Comparison of ENCODE assay signal across 11 mouse cellular contexts in genomic region chr16:33886665-33887064, GRCm38 (mm10). TPM values are rescaled to one million over a fixed set of nuclear protein-coding genes. Genes with fewer than 3 reads are reported as not detected.
A peak's percentile ranks its signal among the peaks of the same experiment; 100 is the strongest.
DNase-seq lines count a peak whose midpoint lies in the region; ATAC-seq and TF ChIP-seq lines count a peak whose summit lies in the region.
"Had no signal": no experiment of that assay in that cellular context is flagged by ENCODE, and none has a peak within 500 bp of the region (broad histone marks: within the 10 kb centered on the region; RNA-seq: fewer than 3 reads in every experiment).

No protein-coding gene starts in this region.

- no peaks in the 10 kb centered on the region for H3K27me3 ChIP-seq in heart, embryonic 11.5 days (ENCODE audit: control insufficient read depth, insufficient read depth, low read length)
- no peaks in the 10 kb centered on the region for H3K27me3 ChIP-seq in E14TG2a.4 (ENCODE audit: insufficient read depth, low read length)
- H3K27me3 ChIP-seq: midbrain, embryonic 13.5 days had no signal

- H3K4me3 ChIP-seq in heart, embryonic 11.5 days (ENCODE audit: low read depth, low read length), result no peak overlapping the region
- H3K4me3 ChIP-seq in E14TG2a.4 (replicated peaks; ENCODE audit: low read length), result 0 out of 2 replicates have a peak overlapping the region, but pooled peaks have one; percentile 11
- H3K4me3 ChIP-seq: midbrain, embryonic 13.5 days had no signal

- H3K9ac ChIP-seq in heart, embryonic 11.5 days (ENCODE audit: low read depth, low read length), result no peak overlapping the region; the same call in 1 of the 2 replicates
- H3K9ac ChIP-seq: midbrain, embryonic 13.5 days had no signal

- H3K27ac ChIP-seq in heart, embryonic 11.5 days (ENCODE audit: low read depth, low read length), result no peak overlapping the region
- H3K27ac ChIP-seq: midbrain, embryonic 13.5 days had no signal

- intact Hi-C loops in gastrocnemius, postnatal 14 days (cut with DNase I; ENCODE audit: low total_unique reads), result loop anchor here (10.0 kb wide), 2 partner anchors 52 to 58 kb away; no protein-coding TSS in a partner anchor

- peaks cover 45% of the 10 kb centered on the region for H3K4me1 ChIP-seq in heart, embryonic 11.5 days (ENCODE audit: control insufficient read depth, insufficient read depth, low read length)
- H3K4me1 ChIP-seq in E14TG2a.4 (replicated peaks; ENCODE audit: low read depth, low read length), result peaks cover 81% of the 10 kb centered on the region

- H3K4me2 ChIP-seq in heart, embryonic 11.5 days, result no peak overlapping the region
- H3K4me2 ChIP-seq: midbrain, embryonic 13.5 days had no signal

- WGBS in heart, embryonic 11.5 days (ENCODE audit: insufficient replicate concordance), result 32% methylated on average over 6 of the region's 6 CpGs

- no peak for ATAC-seq in heart, embryonic 11.5 days (replicated peaks; ENCODE audit: insufficient number of reproducible peaks, low FRiP score, low TSS enrichment)
- ATAC-seq in granulocyte monocyte progenitor cell, adult 5-6 weeks (replicated peaks; ENCODE audit: poor library complexity, severe bottlenecking), result peak; percentile 52
- ATAC-seq: inflammation-experienced regulatory T-cells, adult 6 months; midbrain, embryonic 13.5 days had no signal

- TF ChIP-seq CTCF in E14TG2a.4 (conservative IDR thresholded peaks at IDR 0.05; ENCODE audit: low read length), result no peak

- H3K36me3 ChIP-seq in heart, embryonic 11.5 days (ENCODE audit: control insufficient read depth, insufficient read depth, low read length), result no peaks in the 10 kb centered on the region
- H3K36me3 ChIP-seq in E14TG2a.4 (ENCODE audit: insufficient read depth, low read length), result no peaks in the 10 kb centered on the region
- H3K36me3 ChIP-seq: midbrain, embryonic 13.5 days had no signal

- H3K9me3 ChIP-seq in heart, embryonic 11.5 days (replicated peaks; ENCODE audit: control insufficient read depth, low read length), result no peaks in the 10 kb centered on the region
- H3K9me3 ChIP-seq in E14TG2a.4 (ENCODE audit: low read length), result no peaks in the 10 kb centered on the region
- H3K9me3 ChIP-seq: midbrain, embryonic 13.5 days had no signal

- DNase-seq in heart, adult 9 months (ENCODE audit: low spot score in 2 of 2), result peak; percentile 37 to 39
- peak; percentile 37 to 42 for DNase-seq in lung, postnatal 4 days
- no peak for DNase-seq in gastrocnemius, postnatal 14 days
- no peak for DNase-seq in thymus, postnatal 36 days
- DNase-seq in right cerebral cortex, postnatal 36 days (ENCODE audit: low spot score in 2 of 2), result no peak
- DNase-seq: cerebellum, adult 8-10 months had no signal

RNA-seq across cellular contexts. Expression of gene Itgb5, which starts 57.2 kb away (rescaled TPM):
- polyA plus RNA-seq in heart, embryonic 11.5 days (2014; fragmentation: Nextera tagmentation; extraction: Ambion mirVana), result 42.4 and 49.8 TPM in 2 replicates
- 8.1 and 19.6 TPM in 2 replicates for total RNA-seq in granulocyte monocyte progenitor cell, adult 5-6 weeks (2014; fragmentation: Nextera tagmentation)
- 9.2 and 13.4 TPM in 2 replicates for total RNA-seq in granulocyte monocyte progenitor cell, adult 5-6 weeks (2017)
- total RNA-seq in gastrocnemius, postnatal 14 days (2021), result 10 to 100 TPM; 31.9 to 33.3 TPM

Comparison
In these comparisons a context has a peak if more than half of its experiments do, and no peak if none do; other contexts are left out.
1. DNase-seq: peak in heart, adult 9 months (2 of 2) and lung, postnatal 4 days (2 of 2); none in gastrocnemius, postnatal 14 days (single experiment), thymus, postnatal 36 days (0 of 2) and right cerebral cortex, postnatal 36 days (0 of 2).